Mouse (Mus musculus) naive thymus-derived CD4-positive, alpha-beta T cell, adult 5 months (primary cell): ENCODE measurements around the gene Tut4. TPM values are rescaled to one million over a fixed set of nuclear protein-coding genes. Genes with fewer than 3 reads are reported as not detected.

Source experiments
- polyA plus RNA-seq: library from polyadenylated mRNA; unstranded; fragments of 100-300 nt; shearing (Covaris generic); gene quantifications from one replicate; pipeline ENCODE4 v1.2.1, GENCODE M21; 2017

Tut4 gene
- 239 TPM for polyA plus RNA-seq

GRCm38 (mm10) chr4:108459231-108460155 lies at the start of gene Tut4:
TSS of gene Tut4 (plus strand) at chr4:108459426.

GRCm38 (mm10) chr4:108578840-108579742 lies 119.9 kb downstream of the Tut4 start, which contains the start of the genes Prpf38a and Orc1:
TSS of gene Prpf38a (minus strand) at chr4:108579336.
TSS of gene Orc1 (plus strand) at chr4:108579423.

Other genes starting within 250 kb of the Tut4 start
- gene Zyg11a, start 241.4 kb upstream of the Tut4 start, polyA plus RNA-seq = not detected
- 45.5 TPM for gene Zyg11b, start 158.3 kb upstream of the Tut4 start, polyA plus RNA-seq
- 52.1 TPM for gene Coa7, start 131.3 kb upstream of the Tut4 start, polyA plus RNA-seq
- gene Shisal2a, start 76.1 kb upstream of the Tut4 start, polyA plus RNA-seq = not detected
- 0.73 TPM for gene Gpx7, start 52.5 kb upstream of the Tut4 start, polyA plus RNA-seq
- 69.8 TPM for gene Prpf38a, start 119.9 kb downstream of the Tut4 start, polyA plus RNA-seq
- gene Orc1, start 120.0 kb downstream of the Tut4 start, polyA plus RNA-seq = 2.8 TPM
- 75.9 TPM for gene Cc2d1b, start 160.5 kb downstream of the Tut4 start, polyA plus RNA-seq